Mouse (Mus musculus): Measurements from ENCODE around the gene Mptx2. TPM values are rescaled to one million over a fixed set of nuclear protein-coding genes. Genes with fewer than 3 reads are reported as not detected.
"Not testable (repeated sequence)": the region's sequence is repeated elsewhere in the genome, so short reads cannot be mapped to it uniquely, and the experiment has no call there.

Gene Mptx2
- polyA plus RNA-seq, 1 experiment from 2014 or later: not detected

- H3K27me3 ChIP-seq (ENCODE audit: control insufficient read depth, insufficient read depth, low read length); H3K36me3 ChIP-seq (ENCODE audit: control insufficient read depth, insufficient read depth, low read length); H3K4me1 ChIP-seq (ENCODE audit: control insufficient read depth, insufficient read depth, low read length); DNase-seq (ENCODE audit: low spot score, missing footprints); H3K4me2 ChIP-seq; H3K27ac ChIP-seq (ENCODE audit: low read depth, low read length); H3K9ac ChIP-seq (ENCODE audit: low read length); H3K9me3 ChIP-seq (ENCODE audit: control insufficient read depth, low read length); ATAC-seq (ENCODE audit: low FRiP score); H3K4me3 ChIP-seq (ENCODE audit: low read depth, low read length): not testable (repeated sequence)
- 91% methylated on average over 7 of the region's 7 CpGs for WGBS
Observed at GRCm38 (mm10) chr1:173313535-173314050, 36.0 kb upstream of the Mptx2 start.

DNA sequence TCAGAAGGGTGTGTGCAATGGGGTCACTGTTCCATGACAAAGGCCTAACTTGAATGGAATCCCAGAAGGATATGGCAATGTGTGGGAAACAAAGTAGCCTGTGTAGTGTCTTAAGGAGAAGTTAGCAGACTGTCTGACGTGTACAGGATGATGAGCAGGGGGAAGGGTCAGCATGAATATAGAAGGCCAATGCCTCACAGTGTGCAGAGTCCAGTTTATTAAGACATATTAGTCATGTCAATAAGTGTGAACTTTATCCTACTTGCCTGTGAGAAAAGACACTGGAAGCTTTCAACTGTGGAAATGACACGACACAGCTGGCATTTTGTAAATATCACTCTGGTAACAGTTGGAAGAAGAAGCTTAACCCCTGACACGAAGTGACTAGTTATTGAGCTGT, 25.2 kb upstream of the Mptx2 start:
- not testable (repeated sequence) for H3K4me3 ChIP-seq (ENCODE audit: low read depth, low read length); H3K9me3 ChIP-seq (ENCODE audit: control insufficient read depth, low read length); DNase-seq (ENCODE audit: low spot score, missing footprints); H3K27me3 ChIP-seq (ENCODE audit: control insufficient read depth, insufficient read depth, low read length); H3K9ac ChIP-seq (ENCODE audit: low read length); H3K27ac ChIP-seq (ENCODE audit: low read depth, low read length); H3K4me1 ChIP-seq (ENCODE audit: control insufficient read depth, insufficient read depth, low read length); ATAC-seq (ENCODE audit: low FRiP score); H3K4me2 ChIP-seq; H3K36me3 ChIP-seq (ENCODE audit: control insufficient read depth, insufficient read depth, low read length)
- 55% methylated on average over 3 of the region's 3 CpGs for WGBS

DNA sequence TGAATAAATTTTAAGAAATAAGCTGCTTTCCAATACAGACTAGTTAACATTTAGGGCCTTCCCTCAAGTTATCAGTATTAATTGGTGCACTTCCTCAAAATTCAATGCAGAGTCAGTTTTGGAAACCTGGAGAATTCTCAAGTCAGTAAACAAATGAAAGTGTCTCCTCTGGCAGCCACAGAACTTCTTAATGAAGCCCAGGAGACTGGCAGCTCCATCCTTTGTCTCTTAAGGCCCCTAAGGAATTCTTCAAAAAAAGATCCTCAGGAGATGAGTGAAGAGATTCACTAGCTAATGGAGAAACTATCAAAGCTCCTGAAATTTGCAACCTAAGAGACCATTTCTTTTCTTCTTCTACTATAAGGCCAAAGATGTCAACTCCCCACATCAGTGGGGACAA, 11.9 kb downstream of the Mptx2 start, which contains the start of gene Olfr418:
Gene Olfr418, plus strand, starts transcription at position 301 of the 400 bp plus-strand sequence.
- H3K27me3 ChIP-seq (ENCODE audit: control insufficient read depth, insufficient read depth, low read length): no peaks in the 10 kb centered on the region
- no peak within 1 kb of the TSS for H3K4me2 ChIP-seq
- no peak within 1 kb of the TSS for H3K4me3 ChIP-seq (ENCODE audit: low read depth, low read length)
- no peak within 1 kb of the TSS for H3K9ac ChIP-seq (ENCODE audit: low read length)
- H3K27ac ChIP-seq (ENCODE audit: low read depth, low read length): no peak within 1 kb of the TSS
- no peak for ATAC-seq (ENCODE audit: low FRiP score)
- DNase-seq (ENCODE audit: low spot score, missing footprints): no peak
- H3K9me3 ChIP-seq (ENCODE audit: control insufficient read depth, low read length): no peaks in the 10 kb centered on the region
- no peaks in the 10 kb centered on the region for H3K36me3 ChIP-seq (ENCODE audit: control insufficient read depth, insufficient read depth, low read length)
- no peaks in the 10 kb centered on the region for H3K4me1 ChIP-seq (ENCODE audit: control insufficient read depth, insufficient read depth, low read length)

- no peak for DNase-seq (ENCODE audit: low spot score, missing footprints)
- no peak overlapping the region for H3K9ac ChIP-seq (ENCODE audit: low read length)
- no peak overlapping the region for H3K27ac ChIP-seq (ENCODE audit: low read depth, low read length)
- H3K4me2 ChIP-seq: no peak overlapping the region
- H3K9me3 ChIP-seq (ENCODE audit: control insufficient read depth, low read length): no peaks in the 10 kb centered on the region
- no peaks in the 10 kb centered on the region for H3K4me1 ChIP-seq (ENCODE audit: control insufficient read depth, insufficient read depth, low read length)
- H3K4me3 ChIP-seq (ENCODE audit: low read depth, low read length): no peak overlapping the region
- 91% methylated on average over 3 of the region's 3 CpGs for WGBS
- no peaks in the 10 kb centered on the region for H3K36me3 ChIP-seq (ENCODE audit: control insufficient read depth, insufficient read depth, low read length)
- no peak for ATAC-seq (ENCODE audit: low FRiP score)
- H3K27me3 ChIP-seq (ENCODE audit: control insufficient read depth, insufficient read depth, low read length): no peaks in the 10 kb centered on the region
Observed at GRCm38 (mm10) chr1:173249888-173250287, 27.7 kb downstream of the Mptx2 start.

DNA sequence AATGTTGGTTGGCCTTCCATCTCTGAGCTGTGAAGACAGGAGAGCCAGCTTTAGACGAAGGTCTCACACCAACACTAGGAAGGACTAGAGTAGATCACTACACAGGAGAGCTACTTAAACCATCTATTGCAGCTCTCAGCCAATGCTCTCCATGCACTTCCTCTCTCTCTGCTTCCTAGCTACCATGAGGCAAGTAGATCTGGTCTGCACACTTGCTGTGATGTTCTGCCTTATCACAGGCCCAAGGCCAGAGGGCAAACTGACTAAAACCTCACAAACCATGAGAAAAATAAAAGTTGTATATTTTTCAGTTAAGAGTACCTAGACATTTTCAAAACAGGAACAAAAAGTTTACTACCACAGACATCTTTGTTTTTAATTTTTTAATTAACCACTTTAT, 40.6 kb downstream of the Mptx2 start:
- 95% methylated on average over 1 of the region's 1 CpGs for WGBS
- H3K27ac ChIP-seq (ENCODE audit: low read depth, low read length); H3K4me2 ChIP-seq; DNase-seq (ENCODE audit: low spot score, missing footprints); H3K4me3 ChIP-seq (ENCODE audit: low read depth, low read length); H3K9me3 ChIP-seq (ENCODE audit: control insufficient read depth, low read length); ATAC-seq (ENCODE audit: low FRiP score); H3K27me3 ChIP-seq (ENCODE audit: control insufficient read depth, insufficient read depth, low read length); H3K4me1 ChIP-seq (ENCODE audit: control insufficient read depth, insufficient read depth, low read length); H3K36me3 ChIP-seq (ENCODE audit: control insufficient read depth, insufficient read depth, low read length); H3K9ac ChIP-seq (ENCODE audit: low read length): not testable (repeated sequence)

DNA sequence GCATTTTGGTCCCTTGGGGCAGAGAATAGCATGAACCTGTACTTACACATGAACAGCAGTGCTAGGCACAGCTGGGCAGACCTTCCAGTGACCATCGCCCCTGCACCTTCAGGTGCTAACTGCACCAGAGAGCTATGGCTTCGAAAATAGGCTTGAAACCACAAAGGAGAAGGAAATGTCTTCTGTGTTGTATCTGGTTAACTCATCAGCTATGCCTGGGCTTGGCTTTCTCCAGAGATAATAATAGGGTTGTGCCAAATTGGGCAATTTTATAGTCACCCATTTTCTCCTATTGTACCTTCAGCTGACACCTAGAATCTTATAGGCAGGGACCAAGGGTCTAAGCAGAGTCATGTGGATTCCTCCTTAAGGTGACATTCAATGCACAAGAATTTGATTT, 50.5 kb downstream of the Mptx2 start, which contains the start of gene Fcer1a:
Gene Fcer1a, minus strand, starts transcription at position 134 of the 400 bp plus-strand sequence.
- no peak within 1 kb of the TSS for H3K4me3 ChIP-seq (ENCODE audit: low read depth, low read length)
- 88% methylated on average over 2 of the region's 2 CpGs for WGBS
- no peak for DNase-seq (ENCODE audit: low spot score, missing footprints)

More for the DNA sequence above, 50.5 kb downstream of the Mptx2 start, which contains the start of gene Fcer1a:
- H3K9ac ChIP-seq (ENCODE audit: low read length): no peak within 1 kb of the TSS
- no peak within 1 kb of the TSS for H3K27ac ChIP-seq (ENCODE audit: low read depth, low read length)
- no peaks in the 10 kb centered on the region for H3K9me3 ChIP-seq (ENCODE audit: control insufficient read depth, low read length)
- H3K36me3 ChIP-seq (ENCODE audit: control insufficient read depth, insufficient read depth, low read length): no peaks in the 10 kb centered on the region
- H3K27me3 ChIP-seq (ENCODE audit: control insufficient read depth, insufficient read depth, low read length): no peaks in the 10 kb centered on the region
- H3K4me1 ChIP-seq (ENCODE audit: control insufficient read depth, insufficient read depth, low read length): no peaks in the 10 kb centered on the region
- no peak for ATAC-seq (ENCODE audit: low FRiP score)
- no peak within 1 kb of the TSS for H3K4me2 ChIP-seq

Other genes starting within 250 kb of the Mptx2 start
- gene Olfr1408, start 140.4 kb downstream of the Mptx2 start, polyA plus RNA-seq (2014; fragmentation: Nextera tagmentation; extraction: Ambion mirVana): not detected in 2 replicates
- not detected in 2 replicates for gene Olfr1406, start 87.1 kb downstream of the Mptx2 start, polyA plus RNA-seq (2014; fragmentation: Nextera tagmentation; extraction: Ambion mirVana)
- gene Olfr218, start 80.0 kb downstream of the Mptx2 start, polyA plus RNA-seq (2014; fragmentation: Nextera tagmentation; extraction: Ambion mirVana): not detected in 2 replicates
- not detected in 2 replicates for gene Olfr1404, start 65.4 kb downstream of the Mptx2 start, polyA plus RNA-seq (2014; fragmentation: Nextera tagmentation; extraction: Ambion mirVana)
- not detected in 2 replicates for gene Fcer1a, start 50.6 kb downstream of the Mptx2 start, polyA plus RNA-seq (2014; fragmentation: Nextera tagmentation; extraction: Ambion mirVana)
- gene Olfr418, start 11.8 kb downstream of the Mptx2 start, polyA plus RNA-seq (2014; fragmentation: Nextera tagmentation; extraction: Ambion mirVana): not detected in 2 replicates
- gene Ackr1, start 56.0 kb upstream of the Mptx2 start, polyA plus RNA-seq (2014; fragmentation: Nextera tagmentation; extraction: Ambion mirVana): 3.5 and 5.4 TPM in 2 replicates
- 4.1 and 6.6 TPM in 2 replicates for gene Aim2, start 73.1 kb upstream of the Mptx2 start, polyA plus RNA-seq (2014; fragmentation: Nextera tagmentation; extraction: Ambion mirVana)
- 19.4 and 22.9 TPM in 2 replicates for gene Cadm3, start 89.9 kb upstream of the Mptx2 start, polyA plus RNA-seq (2014; fragmentation: Nextera tagmentation; extraction: Ambion mirVana)
- gene Ifi206, start 213.3 kb upstream of the Mptx2 start, polyA plus RNA-seq (2014; fragmentation: Nextera tagmentation; extraction: Ambion mirVana): not detected in 2 replicates

Data from midbrain, embryonic 11.5 days (tissue).